Mouse (Mus musculus) kidney, adult 11 months (tissue): ENCODE measurements around the gene Faf1.

ENCODE experiments used
- DNase-seq: peaks from one replicate; pipeline ENCODE4 v3.0.0; 2022

Faf1 gene

DNA sequence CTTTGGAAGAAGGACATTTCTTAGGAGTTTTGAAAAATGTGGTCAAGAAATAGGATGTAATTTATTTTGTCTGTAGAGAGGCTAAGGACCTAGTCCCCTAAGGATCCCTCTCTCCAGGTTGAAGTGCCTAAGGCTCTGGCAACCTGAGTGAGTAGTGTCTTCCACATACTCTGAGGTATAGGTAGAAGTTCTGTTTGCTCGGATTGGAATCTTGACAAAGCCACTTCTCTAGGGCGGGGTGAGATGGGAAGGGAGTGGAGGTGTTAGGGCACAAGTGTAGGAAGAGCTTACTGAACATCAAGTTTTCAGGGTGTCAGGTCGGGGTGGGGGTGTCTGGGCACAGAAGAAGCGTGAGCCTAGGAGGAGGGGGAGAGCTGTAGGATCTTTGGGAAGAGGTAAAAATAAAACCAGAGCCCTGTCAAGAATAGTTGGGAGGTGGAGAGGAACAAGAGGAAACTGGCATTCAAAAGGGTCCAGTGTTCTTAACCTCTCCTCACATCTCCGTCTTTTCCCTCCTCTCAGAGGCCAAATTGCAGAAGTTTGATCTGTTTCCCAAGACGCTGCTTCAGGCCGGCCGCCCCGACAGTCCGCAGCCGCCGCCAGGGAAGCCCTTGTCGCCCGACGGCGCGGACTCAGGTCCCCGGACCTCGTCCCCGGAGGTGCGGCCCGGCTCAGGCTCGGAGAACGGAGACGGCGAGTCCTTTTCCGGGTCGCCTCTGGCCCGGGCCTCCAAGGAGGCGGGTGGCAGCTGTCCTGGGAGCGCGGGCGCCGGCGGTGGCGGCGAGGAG lies 304.9 kb downstream of the Faf1 start:
- DNase-seq, result no peak

DNA sequence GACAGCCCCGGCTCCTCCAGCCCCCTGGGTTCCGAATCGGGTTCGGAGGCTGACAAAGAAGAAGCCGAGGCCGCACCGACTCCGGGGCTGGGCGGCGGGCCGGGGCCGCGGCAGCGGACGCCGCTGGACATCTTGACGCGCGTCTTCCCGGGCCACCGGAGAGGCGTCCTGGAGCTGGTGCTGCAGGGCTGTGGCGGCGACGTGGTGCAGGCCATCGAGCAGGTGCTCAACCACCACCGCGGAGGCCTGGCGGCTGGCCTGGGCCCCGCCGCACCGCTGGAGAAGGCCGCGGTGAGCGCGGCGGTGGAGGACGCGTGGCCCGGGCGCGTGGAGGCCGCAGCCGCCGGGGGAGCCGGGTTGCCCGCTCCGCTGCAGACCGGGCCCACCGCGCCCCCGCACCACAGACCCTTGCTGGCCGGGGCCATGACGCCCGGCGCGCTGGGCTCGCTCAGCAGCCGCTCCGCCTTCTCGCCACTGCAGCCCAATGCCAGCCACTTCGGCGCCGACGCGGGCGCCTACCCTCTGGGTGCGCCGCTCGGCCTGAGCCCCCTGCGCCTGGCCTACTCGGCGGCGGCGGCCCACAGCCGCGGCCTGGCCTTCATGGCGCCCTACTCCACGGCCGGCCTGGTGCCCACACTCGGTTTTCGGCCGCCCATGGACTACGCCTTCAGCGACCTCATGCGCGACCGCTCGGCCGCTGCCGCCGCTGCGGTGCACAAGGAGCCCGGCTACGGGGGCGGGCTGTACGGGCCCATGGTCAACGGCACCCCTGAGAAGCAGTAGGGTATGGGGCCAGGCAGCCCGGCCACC lies 305.7 kb downstream of the Faf1 start:
- no peak for DNase-seq

GRCm38 (mm10) chr4:109982681-109983265 lies 306.4 kb downstream of the Faf1 start:
- no peak for DNase-seq

- DNase-seq, result no peak
Measured at GRCm38 (mm10) chr4:109983281-109984001, 307.1 kb downstream of the Faf1 start.

- DNase-seq, result no peak
Measured at GRCm38 (mm10) chr4:109984011-109984411, 307.6 kb downstream of the Faf1 start.

- DNase-seq, result no peak
Measured at GRCm38 (mm10) chr4:109984496-109985423, 308.4 kb downstream of the Faf1 start.

GRCm38 (mm10) chr4:109985424-109986172 lies 309.2 kb downstream of the Faf1 start:
- no peak for DNase-seq

- no peak for DNase-seq
Measured at GRCm38 (mm10) chr4:109986301-109986700, 309.9 kb downstream of the Faf1 start.

DNA sequence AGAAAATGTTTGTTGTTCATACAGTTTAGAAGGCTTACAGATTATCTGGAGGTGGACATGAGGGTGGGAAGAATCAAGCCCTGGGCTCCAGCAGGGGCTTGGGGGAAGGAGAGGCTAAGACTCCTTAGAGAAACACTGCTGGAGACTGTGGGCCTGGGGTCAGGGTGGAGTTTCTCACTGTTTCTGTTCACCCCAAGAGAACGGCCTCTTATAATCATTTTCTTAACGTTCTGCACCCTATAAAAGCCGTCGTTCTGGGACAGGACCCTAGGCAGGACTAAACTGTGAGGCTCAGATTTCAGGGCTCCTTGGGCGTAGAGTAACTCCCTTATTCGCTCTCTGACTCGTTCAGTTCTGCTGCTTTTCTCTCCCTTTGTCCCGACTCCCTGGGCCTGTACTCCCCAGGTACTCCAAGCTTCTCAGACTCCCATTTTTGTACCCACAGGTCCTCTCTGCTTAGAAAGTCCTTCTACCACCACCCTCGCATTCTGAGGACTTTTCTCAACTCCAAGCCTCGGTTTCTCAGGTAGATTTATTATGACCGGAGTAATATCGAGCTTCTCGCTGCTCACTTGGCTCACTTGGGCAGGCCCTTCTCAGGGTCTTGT lies 310.5 kb downstream of the Faf1 start:
- no peak for DNase-seq

DNA sequence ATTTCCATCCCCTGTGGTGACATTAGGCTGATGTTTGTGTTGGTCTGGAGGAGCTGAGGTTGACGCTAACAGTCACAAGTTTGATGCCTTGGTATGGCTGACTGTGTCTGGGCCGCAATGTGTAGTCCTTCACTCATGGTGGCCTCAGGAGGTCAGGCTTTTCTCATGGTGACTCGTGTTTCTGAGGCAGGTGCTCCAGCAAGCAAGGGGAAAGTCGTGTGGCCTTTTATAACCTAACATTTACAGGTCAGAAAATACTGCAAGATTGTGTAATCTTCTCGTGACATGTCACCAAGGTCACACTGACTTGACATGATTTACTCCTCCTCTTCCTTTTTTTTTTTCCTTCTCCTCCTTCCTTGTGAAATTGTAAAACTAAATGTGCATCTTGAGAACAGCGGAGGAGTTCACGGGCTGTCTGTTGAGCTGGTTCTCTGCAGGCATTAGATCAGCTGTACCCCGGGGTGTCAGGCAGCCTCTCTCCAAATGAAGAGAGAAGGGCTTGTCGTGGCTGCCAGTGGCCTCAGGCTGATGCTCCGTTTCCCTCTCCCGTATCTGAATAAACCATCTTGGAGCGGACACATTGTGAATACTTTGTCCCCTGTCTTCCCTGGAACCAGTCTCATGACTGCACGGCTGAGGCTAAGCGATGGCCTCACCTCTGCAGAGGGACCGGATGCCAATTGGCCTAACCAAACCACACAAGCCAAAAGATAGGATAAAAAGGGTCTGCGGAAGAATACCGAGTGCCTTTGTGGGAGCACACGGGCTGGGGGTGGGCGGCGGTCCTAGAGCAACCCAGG lies 311.4 kb downstream of the Faf1 start:
- DNase-seq, result no peak

- no peak for DNase-seq
Measured at GRCm38 (mm10) chr4:109988411-109988810, 312.0 kb downstream of the Faf1 start.

- no peak for DNase-seq
Measured at GRCm38 (mm10) chr4:109989213-109989612, 312.8 kb downstream of the Faf1 start.

DNA sequence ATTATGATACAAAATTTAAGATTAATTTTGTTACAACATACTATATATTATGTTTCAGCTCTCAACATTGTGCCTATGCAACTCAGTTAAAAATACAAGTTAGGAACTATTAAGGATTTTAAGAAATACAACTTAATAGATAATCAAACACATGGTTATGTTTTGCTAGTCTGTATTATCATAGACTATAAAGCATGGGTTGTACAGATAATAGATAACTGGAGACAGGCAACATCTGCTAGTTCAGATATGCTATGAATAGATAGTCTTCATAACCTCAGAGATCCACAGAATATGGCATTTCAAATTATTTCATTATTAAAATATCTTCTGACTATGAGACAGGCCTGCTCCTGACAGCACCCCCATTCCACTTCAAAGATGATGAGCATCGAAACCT lies 329.7 kb downstream of the Faf1 start:
- DNase-seq, result no peak
